Mouse (Mus musculus) intestine, postnatal 0 days (tissue): ENCODE results near the gene Lancl3. TPM values are rescaled to one million over a fixed set of nuclear protein-coding genes. Genes with fewer than 3 reads are reported as not detected.

Experiments used
- ATAC-seq: fragments of 200-750 bp; cut with Nextera tagmentation; 2 replicates; pipeline ENCODE4 v1.8.0; 2017; ENCODE audit warnings: mild to moderate bottlenecking, moderate TSS enrichment, moderate library complexity
- H3K27ac ChIP-seq: fragments of 300-500 bp; sonication (generic); 2 replicates; pipeline ENCODE4 v1.5.1; 2014; ENCODE audit warnings: mild to moderate bottlenecking, low read depth, low read length, moderate library complexity
- H3K27me3 ChIP-seq: fragments of 300-500 bp; sonication (generic); replicated peaks from 2 replicates; pipeline ENCODE4 v1.6.1; 2014; ENCODE audit warnings: low read length, mixed read lengths; ENCODE audit not compliant: control insufficient read depth, insufficient read depth
- H3K36me3 ChIP-seq: fragments of 300-500 bp; sonication (generic); 2 replicates; pipeline ENCODE4 v1.6.1; 2014; ENCODE audit warnings: mild to moderate bottlenecking, moderate library complexity; ENCODE audit not compliant: control insufficient read depth, insufficient read depth
- H3K4me1 ChIP-seq: fragments of 300-500 bp; sonication (generic); replicated peaks from 2 replicates; pipeline ENCODE4 v1.6.1; 2014; ENCODE audit warnings: antibody characterized with exemption, low read length, mixed read lengths; ENCODE audit not compliant: control insufficient read depth, insufficient read depth
- H3K4me2 ChIP-seq: fragments of 300-500 bp; sonication (generic); replicated peaks from 2 replicates; pipeline ENCODE4 v1.6.1; 2014; ENCODE audit warnings: low read depth, mild to moderate bottlenecking, moderate library complexity
- H3K4me3 ChIP-seq: fragments of 300-500 bp; sonication (generic); 2 replicates; pipeline ENCODE4 v1.5.1; 2014; ENCODE audit warnings: low read depth, low read length
- H3K9ac ChIP-seq: fragments of 300-500 bp; sonication (generic); 2 replicates; pipeline ENCODE4 v1.6.1; 2014; ENCODE audit warnings: mild to moderate bottlenecking, low read depth, low read length
- H3K9me3 ChIP-seq: fragments of 300-500 bp; sonication (generic); 2 replicates; pipeline ENCODE4 v1.6.1; 2016; ENCODE audit warnings: mixed run types; ENCODE audit not compliant: control insufficient read depth
- CTCF ChIP-seq: sonication (generic); IDR thresholded peaks from 2 replicates; pipeline ENCODE4 v1.5.1; 2016; ENCODE audit warnings: low read depth, mild to moderate bottlenecking, control low read depth, antibody characterized with exemption, moderate library complexity
- WGBS: fragments of 180-500 bp; shearing (Covaris S2); extraction: QIAGEN DNeasy Blood & Tissue Kit; methylation state at CpG from one replicate; pipeline ENCODE4 v1.1.7; 2014; 5-methylcytosine and 5-hydroxymethylcytosine counted together
- polyA plus RNA-seq: library from polyadenylated mRNA; unstranded; fragments of >200 nt; fragmentation: Nextera tagmentation; extraction: Ambion mirVana; gene quantifications from 2 replicates; pipeline ENCODE4 v1.2.1, GENCODE M21; 2015

Gene Lancl3
- polyA plus RNA-seq, 1 experiment from 2014 or later = 0.46 TPM

DNA sequence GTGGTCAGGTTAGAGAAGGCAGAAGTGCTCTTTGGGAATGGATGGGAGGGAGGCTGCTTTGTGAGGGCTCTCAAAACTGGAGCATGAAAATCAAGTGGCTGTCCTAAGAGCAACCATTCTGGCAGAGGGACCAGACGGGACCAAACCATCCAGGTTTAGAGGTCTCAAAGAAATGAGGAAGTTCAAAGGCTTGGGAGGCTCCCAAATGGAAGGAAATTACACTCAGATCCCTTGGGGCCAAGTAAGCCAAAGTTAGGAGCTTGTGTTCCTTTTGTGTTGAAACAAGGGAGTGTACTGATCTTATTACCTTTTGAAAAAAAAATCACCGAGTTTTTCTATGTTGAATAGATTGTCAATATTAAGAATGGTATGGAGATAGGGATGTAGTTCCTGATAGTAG, 5.4 kb downstream of the Lancl3 start:
- no peak for ATAC-seq
- TF ChIP-seq CTCF = no peak
- Histone ChIP-seq H3K9me3 (no peaks in the 10 kb centered on the region), H3K4me2 (no peak overlapping the region), H3K9ac (no peak overlapping the region), H3K4me1 (no peaks in the 10 kb centered on the region), H3K36me3 (no peaks in the 10 kb centered on the region), H3K27ac (no peak overlapping the region), H3K4me3 (no peak overlapping the region), H3K27me3 (no peaks in the 10 kb centered on the region; the same call in 1 of the 2 replicates)
- 60% methylated on average over 2 of the region's 2 CpGs for WGBS

DNA sequence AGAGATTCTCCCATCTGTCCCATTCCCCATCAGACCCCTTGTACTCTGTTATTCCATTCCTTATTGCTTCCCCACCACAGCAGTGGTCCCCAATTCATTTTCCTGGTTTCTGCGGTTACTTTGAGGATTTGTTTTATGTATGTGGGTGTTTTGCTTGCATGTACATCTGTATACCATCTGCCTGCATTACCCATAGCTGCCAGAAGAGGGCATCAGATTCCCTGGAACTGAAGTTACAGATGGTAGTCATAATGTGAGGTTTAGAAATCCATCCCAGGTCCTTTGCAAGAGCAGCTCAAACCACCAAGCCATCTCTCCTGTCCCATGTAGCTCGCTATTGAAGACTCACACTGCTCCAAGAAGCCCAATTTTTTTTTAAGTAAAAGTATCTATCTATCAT, 16.5 kb downstream of the Lancl3 start:
- ATAC-seq = no peak
- H3K4me3 ChIP-seq = no peak overlapping the region
- no peaks in the 10 kb centered on the region for H3K36me3 ChIP-seq
- H3K27ac ChIP-seq = no peak overlapping the region
- WGBS = 87% methylated on average over 2 of the region's 2 CpGs
- H3K4me1 ChIP-seq = no peaks in the 10 kb centered on the region
- no peak overlapping the region for H3K9ac ChIP-seq
- no peaks in the 10 kb centered on the region for H3K27me3 ChIP-seq
- no peak overlapping the region for H3K4me2 ChIP-seq
- TF ChIP-seq CTCF = peak; percentile 62
- H3K9me3 ChIP-seq = no peaks in the 10 kb centered on the region

DNA sequence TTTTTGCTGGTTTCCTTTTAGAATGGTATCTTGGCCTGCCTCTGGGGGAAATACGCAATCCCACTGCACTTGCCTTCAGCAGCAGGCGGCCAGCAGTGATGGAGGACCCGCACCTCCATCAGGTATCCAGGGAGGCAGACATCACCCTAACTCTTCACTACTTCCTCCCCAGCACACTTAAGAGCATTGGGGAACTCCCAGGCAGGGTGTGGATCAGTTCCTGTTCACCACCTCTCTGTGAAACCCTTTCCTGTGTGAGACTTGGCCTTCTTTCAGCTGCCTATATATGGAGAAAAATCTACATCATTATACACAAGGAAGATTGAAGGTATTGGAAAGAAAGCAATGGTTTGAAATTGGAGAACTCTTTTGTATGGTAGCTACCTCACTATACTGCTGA, 19.9 kb downstream of the Lancl3 start:
- H3K9ac ChIP-seq = no peak overlapping the region
- no peak overlapping the region for H3K4me3 ChIP-seq
- no peaks in the 10 kb centered on the region for H3K4me1 ChIP-seq
- ATAC-seq = no peak
- 88% methylated on average over 3 of the region's 3 CpGs for WGBS
- no peaks in the 10 kb centered on the region for H3K9me3 ChIP-seq
- no peak overlapping the region for H3K27ac ChIP-seq
- H3K27me3 ChIP-seq = no peaks in the 10 kb centered on the region
- TF ChIP-seq CTCF = no peak
- H3K36me3 ChIP-seq = no peaks in the 10 kb centered on the region
- H3K4me2 ChIP-seq = no peak overlapping the region

DNA sequence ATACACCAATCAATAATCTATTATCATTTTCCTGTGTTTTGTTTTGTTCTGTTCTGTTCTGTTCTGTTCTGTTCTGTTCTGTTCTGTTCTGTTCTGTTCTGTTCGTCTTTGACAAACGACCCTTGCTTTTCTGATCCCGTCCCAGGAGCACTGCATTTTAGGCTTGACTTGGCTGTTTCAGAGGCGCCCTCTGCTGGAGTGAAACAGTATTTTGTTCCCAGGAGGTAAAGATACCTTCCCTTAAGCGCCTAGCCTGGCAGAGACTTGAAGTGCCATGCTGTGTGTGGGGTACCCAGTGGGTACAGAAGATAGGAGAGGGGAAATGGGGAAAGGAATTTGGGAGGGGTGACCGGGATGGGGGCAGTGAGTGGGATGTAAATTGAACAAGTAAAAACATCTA, 21.5 kb downstream of the Lancl3 start:
- TF ChIP-seq CTCF = peak; percentile 71
- H3K4me1 ChIP-seq = no peaks in the 10 kb centered on the region
- no peak overlapping the region for H3K27ac ChIP-seq
- no peaks in the 10 kb centered on the region for H3K27me3 ChIP-seq
- 38% methylated on average over 6 of the region's 6 CpGs for WGBS
- H3K9me3 ChIP-seq = no peaks in the 10 kb centered on the region
- no peak overlapping the region for H3K4me2 ChIP-seq
- no peak overlapping the region for H3K9ac ChIP-seq
- H3K36me3 ChIP-seq = no peaks in the 10 kb centered on the region
- ATAC-seq = no peak
- no peak overlapping the region for H3K4me3 ChIP-seq

DNA sequence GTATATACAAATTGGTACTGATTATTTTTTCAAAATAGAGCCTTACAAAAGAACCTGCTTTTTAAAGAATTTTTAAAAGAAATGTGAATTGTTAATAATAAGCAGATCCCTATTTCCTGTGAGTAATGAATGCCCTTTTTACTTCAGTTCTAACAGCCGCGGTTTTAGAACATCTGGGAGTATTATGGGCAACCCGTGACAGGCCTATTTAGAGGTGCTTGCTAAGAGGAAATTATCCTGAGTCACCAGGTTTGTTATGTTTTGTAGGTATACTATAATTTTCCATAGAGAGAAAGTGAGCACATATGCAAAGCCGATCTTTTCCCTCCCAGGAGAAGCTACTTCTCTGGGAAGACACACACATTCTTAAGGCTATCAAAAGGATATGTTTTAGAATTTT, 22.0 kb downstream of the Lancl3 start:
- H3K4me2 ChIP-seq = no peak overlapping the region
- H3K27ac ChIP-seq = no peak overlapping the region
- no peak for ATAC-seq
- no peak for TF ChIP-seq CTCF
- no peaks in the 10 kb centered on the region for H3K27me3 ChIP-seq
- H3K9me3 ChIP-seq = no peaks in the 10 kb centered on the region
- no peaks in the 10 kb centered on the region for H3K36me3 ChIP-seq
- H3K4me1 ChIP-seq = no peaks in the 10 kb centered on the region
- 70% methylated on average over 4 of the region's 4 CpGs for WGBS
- H3K9ac ChIP-seq = no peak overlapping the region
- no peak overlapping the region for H3K4me3 ChIP-seq

DNA sequence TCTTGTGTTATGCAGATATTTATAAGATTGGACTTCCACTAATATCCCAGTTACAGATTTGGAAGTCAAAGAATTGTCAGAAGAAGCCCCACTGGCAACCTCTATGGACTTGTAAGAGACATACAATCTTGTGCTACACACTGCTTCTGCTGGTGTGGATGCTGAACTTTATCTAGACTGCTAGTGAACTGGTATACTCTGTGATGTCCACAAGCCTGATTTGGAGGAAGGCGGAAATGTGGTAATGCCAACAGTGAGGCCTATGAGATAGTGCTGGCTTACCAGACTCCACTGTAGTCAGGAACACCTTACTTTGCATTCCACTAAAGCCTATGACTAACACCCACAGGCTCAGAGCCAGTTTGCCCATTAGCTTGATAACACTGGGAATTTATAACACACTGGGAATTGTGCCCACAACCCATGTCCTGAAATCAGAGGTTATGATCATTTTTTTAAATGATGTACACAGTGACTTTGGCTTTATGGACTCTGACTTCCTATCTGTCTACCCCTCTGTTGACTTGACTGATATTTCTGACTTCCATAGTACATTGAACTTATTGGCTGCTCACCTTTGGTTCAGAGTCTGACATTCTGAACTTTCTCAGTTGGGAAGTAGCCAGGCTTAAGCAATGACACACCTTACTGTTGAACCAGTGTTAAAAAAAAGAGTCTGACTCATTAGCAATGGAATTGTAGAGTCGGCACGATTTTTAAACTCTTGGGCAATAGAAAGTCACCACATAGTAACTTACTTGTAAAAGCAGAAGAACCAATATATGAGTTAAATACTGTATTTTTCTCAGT, 22.9 kb downstream of the Lancl3 start:
- Histone ChIP-seq H3K27me3 (no peaks in the 10 kb centered on the region), H3K4me1 (no peaks in the 10 kb centered on the region), H3K36me3 (no peaks in the 10 kb centered on the region), H3K4me3 (no peak overlapping the region), H3K27ac (no peak overlapping the region), H3K4me2 (no peak overlapping the region), H3K9me3 (no peaks in the 10 kb centered on the region), H3K9ac (no peak overlapping the region)
- WGBS = 62% methylated on average over 3 of the region's 3 CpGs
- peak; percentile 97 for ATAC-seq
- no peak for TF ChIP-seq CTCF
